Mouse (Mus musculus) C2C12 (cell line): Measurements from ENCODE around the gene Hist2h2be. TPM values are rescaled to one million over a fixed set of nuclear protein-coding genes. Genes with fewer than 3 reads are reported as not detected.

Experiments
- H3K27me3 ChIP-seq: one replicate; pipeline ENCODE4 v1.6.1; 2011; ENCODE audit not compliant: control insufficient read depth, insufficient read depth, insufficient read length
- H3K36me3 ChIP-seq: one replicate; pipeline ENCODE4 v1.6.1; 2011; ENCODE audit not compliant: control insufficient read depth, insufficient read depth
- H3K4me3 ChIP-seq: one replicate; pipeline ENCODE4 v1.5.1; 2011; ENCODE audit warnings: mild to moderate bottlenecking, control low read depth; ENCODE audit not compliant: poor library complexity, insufficient read depth, severe bottlenecking
- H3K79me2 ChIP-seq: one replicate; pipeline ENCODE4 v1.6.1; 2011; ENCODE audit not compliant: control insufficient read depth, insufficient read depth
- H3K79me3 ChIP-seq: one replicate; pipeline ENCODE4 v1.6.1; 2011; ENCODE audit warnings: low read depth, control low read depth
- H3ac ChIP-seq: one replicate; pipeline ENCODE3; 2011; ENCODE audit warnings: low read depth; ENCODE audit not compliant: control insufficient read depth, insufficient read length
- CEBPB ChIP-seq: IDR thresholded peaks from one replicate; pipeline ENCODE4 v1.6.1; 2011; ENCODE audit warnings: low read depth, mild to moderate bottlenecking, control low read depth, moderate library complexity
- CTCF ChIP-seq: IDR thresholded peaks from one replicate; pipeline ENCODE4 v1.5.1; 2011; ENCODE audit not compliant: control insufficient read depth, insufficient read depth, insufficient read length
- FOSL1 ChIP-seq: IDR thresholded peaks from one replicate; pipeline ENCODE4 v1.8.0; 2011; ENCODE audit warnings: mild to moderate bottlenecking, low read length; ENCODE audit not compliant: poor library complexity, insufficient read depth, severe bottlenecking
- MAX ChIP-seq: IDR thresholded peaks from one replicate; pipeline ENCODE4 v1.6.1; 2011; ENCODE audit warnings: mild to moderate bottlenecking, control low read depth
- MYOD1 ChIP-seq: IDR thresholded peaks from one replicate; pipeline ENCODE4 v1.6.1; 2011; ENCODE audit warnings: low read depth; ENCODE audit not compliant: control insufficient read depth, insufficient read length
- MYOG ChIP-seq: IDR thresholded peaks from one replicate; pipeline ENCODE4 v1.6.1; 2011; ENCODE audit not compliant: control insufficient read depth, insufficient read length; ENCODE audit errors: extremely low read depth
- USF1 ChIP-seq: IDR thresholded peaks from one replicate; pipeline ENCODE4 v1.6.1; 2011; ENCODE audit warnings: low read depth, mild to moderate bottlenecking, control low read depth, moderate library complexity
- polyA plus RNA-seq: library from polyadenylated mRNA; unstranded; fragments of >200 nt; fragmentation: generic; extraction: Trizol; gene quantifications from one replicate; pipeline ENCODE4 v1.2.1, GENCODE M21; 2012; ENCODE audit warnings: missing spikeins

The Hist2h2be gene
- polyA plus RNA-seq, 1 experiment: 0.98 TPM

DNA sequence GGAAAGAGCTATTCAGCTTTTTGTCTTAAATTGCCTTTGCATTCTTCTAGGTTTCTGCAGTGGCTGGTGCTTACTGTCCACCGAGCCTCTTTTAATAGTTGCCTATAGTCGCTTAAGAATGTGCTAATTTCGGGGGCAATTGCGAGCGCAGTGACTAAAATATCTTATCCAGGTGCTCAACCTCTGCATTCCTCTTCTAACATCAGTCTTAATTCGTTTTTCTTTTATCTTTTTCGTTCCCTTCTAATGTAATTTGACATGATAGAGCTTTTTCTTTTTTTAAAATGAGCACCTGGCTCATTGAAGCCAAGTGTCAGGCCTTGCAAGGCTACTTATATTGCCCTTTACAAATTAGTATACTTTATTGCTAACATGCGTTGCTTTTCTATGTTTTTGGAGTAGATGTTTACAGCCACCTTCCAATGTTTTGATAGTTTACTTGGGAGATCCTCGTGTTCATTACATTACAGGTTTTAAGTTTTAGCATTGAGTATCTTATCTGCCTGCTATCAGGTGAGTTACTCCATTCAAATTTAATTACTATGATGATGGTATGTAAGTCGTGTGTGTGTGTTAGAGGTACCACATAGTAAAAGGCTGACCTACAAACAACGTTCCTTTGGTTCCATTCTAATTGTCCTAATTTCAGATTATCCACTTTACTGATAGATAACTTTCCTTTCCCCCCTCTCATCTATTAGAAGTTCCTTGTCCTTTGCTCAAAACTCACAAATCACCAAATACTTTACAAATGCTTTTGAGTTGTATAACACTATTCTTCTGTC, 26.6 kb downstream of the Hist2h2be start:
- Histone ChIP-seq H3K79me3 (peaks cover 2% of the 10 kb centered on the region), H3K79me2 (no peaks in the 10 kb centered on the region), H3K27me3 (no peaks in the 10 kb centered on the region), H3K36me3 (no peaks in the 10 kb centered on the region), H3K4me3 (peak overlapping the region; percentile 25), H3ac (peak overlapping the region; percentile 67)
- TF ChIP-seq MAX (no peak), CEBPB (no peak), MYOD1 (no peak), MYOG (no peak), USF1 (no peak), CTCF (no peak), FOSL1 (no peak)

GRCm38 (mm10) chr3:96248141-96249033, 27.5 kb downstream of the Hist2h2be start:
- Histone ChIP-seq H3K79me3 (peaks cover 2% of the 10 kb centered on the region), H3K79me2 (no peaks in the 10 kb centered on the region), H3K36me3 (no peaks in the 10 kb centered on the region), H3ac (peak overlapping the region; percentile 35), H3K27me3 (no peaks in the 10 kb centered on the region), H3K4me3 (peak overlapping the region; percentile 25)
- TF ChIP-seq MAX: no peak
- no peak for TF ChIP-seq MYOD1
- TF ChIP-seq FOSL1: no peak
- no peak for TF ChIP-seq USF1
- no peak for TF ChIP-seq CEBPB
- TF ChIP-seq MYOG: no peak
- TF ChIP-seq CTCF: no peak

GRCm38 (mm10) chr3:96249034-96249345, 28.1 kb downstream of the Hist2h2be start:
- no peak overlapping the region for H3ac ChIP-seq
- H3K79me3 ChIP-seq: peaks cover 2% of the 10 kb centered on the region
- no peaks in the 10 kb centered on the region for H3K79me2 ChIP-seq
- no peaks in the 10 kb centered on the region for H3K27me3 ChIP-seq
- peak overlapping the region; percentile 3 for H3K4me3 ChIP-seq
- no peaks in the 10 kb centered on the region for H3K36me3 ChIP-seq
- no peak for TF ChIP-seq MYOG
- no peak for TF ChIP-seq MYOD1
- TF ChIP-seq USF1: no peak
- TF ChIP-seq CEBPB: no peak
- no peak for TF ChIP-seq MAX

GRCm38 (mm10) chr3:96250890-96251289, 30.0 kb downstream of the Hist2h2be start:
- Histone ChIP-seq H3K27me3 (no peaks in the 10 kb centered on the region), H3K4me3 (no peak overlapping the region), H3K79me2 (no peaks in the 10 kb centered on the region), H3K36me3 (no peaks in the 10 kb centered on the region), H3ac (no peak overlapping the region), H3K79me3 (peaks cover 2% of the 10 kb centered on the region)
- TF ChIP-seq MYOD1 (no peak), CEBPB (no peak), MAX (no peak), CTCF (no peak)

DNA sequence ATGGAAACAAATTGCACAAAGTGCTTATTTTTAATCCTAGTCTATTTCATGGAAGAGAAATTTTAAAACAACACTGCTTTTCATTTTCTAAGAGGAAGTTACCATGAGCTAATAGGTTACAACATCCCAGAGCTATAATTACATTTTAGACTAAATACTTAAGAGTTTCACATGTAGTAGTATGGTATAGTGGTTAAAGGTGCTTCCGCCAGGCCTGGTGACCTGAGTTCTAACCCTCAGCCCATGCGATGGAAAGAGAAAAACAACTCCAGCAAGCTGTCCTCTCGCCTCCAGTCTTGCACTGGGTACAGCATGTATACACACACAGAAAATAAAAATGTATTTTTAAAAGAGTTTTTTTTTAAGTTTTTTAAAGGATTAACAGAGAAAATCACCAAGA, 30.9 kb downstream of the Hist2h2be start:
- H3K79me2 ChIP-seq: no peaks in the 10 kb centered on the region
- H3K36me3 ChIP-seq: no peaks in the 10 kb centered on the region
- no peak for TF ChIP-seq FOSL1
- no peak for TF ChIP-seq MYOD1
- TF ChIP-seq CTCF: no peak
- TF ChIP-seq CEBPB: no peak
- no peak for TF ChIP-seq MAX
- TF ChIP-seq MYOG: no peak
- no peak for TF ChIP-seq USF1
- H3ac ChIP-seq: no peak overlapping the region
- H3K27me3 ChIP-seq: no peaks in the 10 kb centered on the region
- H3K79me3 ChIP-seq: peaks cover 2% of the 10 kb centered on the region
- H3K4me3 ChIP-seq: no peak overlapping the region
